Mouse (Mus musculus): ENCODE measurements around the gene Dnm3. TPM values are rescaled to one million over a fixed set of nuclear protein-coding genes. Genes with fewer than 3 reads are reported as not detected.
A peak's percentile ranks its signal among the peaks of the same experiment; 100 is the strongest.

The Dnm3 gene
- polyA plus RNA-seq, 1 experiment from 2014 or later = 3.3 TPM

DNA sequence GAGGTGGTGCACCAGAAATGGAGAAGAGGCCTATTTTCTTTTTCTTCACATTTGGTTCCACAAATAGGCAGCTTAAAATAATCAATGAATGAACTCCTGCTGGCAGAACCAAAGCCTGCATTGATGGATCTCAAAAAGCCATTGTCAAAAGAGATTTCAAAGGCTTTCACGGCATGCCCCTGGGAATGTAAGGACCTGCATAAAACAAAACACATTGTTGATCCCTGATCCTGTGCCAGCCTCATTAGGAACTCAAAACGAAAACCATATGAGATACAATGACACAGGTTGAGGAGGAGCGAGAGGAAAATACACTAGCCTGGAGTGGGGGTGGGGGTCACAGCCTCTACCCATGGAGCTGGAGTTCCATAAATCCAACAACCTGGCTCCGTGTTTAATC, 153.4 kb downstream of the Dnm3 start:
- Histone ChIP-seq H3K4me3 (ENCODE audit: low read depth, low read length) (no peak overlapping the region), H3K27me3 (replicated peaks; ENCODE audit: control insufficient read depth, insufficient read depth, low read length) (no peaks in the 10 kb centered on the region), H3K27ac (ENCODE audit: low read depth, low read length) (no peak overlapping the region), H3K4me1 (replicated peaks; ENCODE audit: control insufficient read depth, insufficient read depth, low read length) (no peaks in the 10 kb centered on the region), H3K36me3 (ENCODE audit: control insufficient read depth, insufficient read depth, low read length) (no peaks in the 10 kb centered on the region), H3K4me2 (no peak overlapping the region), H3K9me3 (ENCODE audit: control insufficient read depth, low read length) (no peaks in the 10 kb centered on the region), H3K9ac (ENCODE audit: low read depth, low read length) (no peak overlapping the region)
- ATAC-seq (replicated peaks; ENCODE audit: low FRiP score) (no peak), DNase-seq (ENCODE audit: low spot score) (no peak)
- WGBS = 72% methylated on average over 4 of the region's 4 CpGs

DNA sequence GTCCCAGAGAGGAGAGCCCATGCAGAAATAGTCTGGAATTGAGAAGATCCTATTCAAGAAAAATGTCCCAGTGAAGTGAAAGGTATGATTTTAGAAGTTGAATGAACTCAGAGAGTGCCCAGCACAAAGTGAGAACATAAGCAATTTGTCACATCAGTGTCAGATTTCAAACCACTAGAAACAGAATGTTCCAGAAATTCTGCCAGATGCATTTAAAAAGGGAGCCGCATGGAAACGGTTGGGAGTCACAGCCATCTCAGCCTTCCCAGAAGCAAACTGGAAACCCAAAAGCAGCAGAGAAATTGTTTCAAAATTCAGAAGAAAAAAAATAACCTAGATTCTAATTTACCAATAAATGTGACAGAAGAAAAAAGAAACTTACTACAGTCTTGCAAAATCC, 154.7 kb downstream of the Dnm3 start:
- no peak overlapping the region for H3K27ac ChIP-seq (ENCODE audit: low read depth, low read length)
- H3K9me3 ChIP-seq (ENCODE audit: control insufficient read depth, low read length) = no peaks in the 10 kb centered on the region
- no peak overlapping the region for H3K9ac ChIP-seq (ENCODE audit: low read depth, low read length)
- H3K4me3 ChIP-seq (ENCODE audit: low read depth, low read length) = no peak overlapping the region
- 78% methylated on average over 2 of the region's 2 CpGs for WGBS
- no peak overlapping the region for H3K4me2 ChIP-seq
- DNase-seq (ENCODE audit: low spot score) (no peak), ATAC-seq (replicated peaks; ENCODE audit: low FRiP score) (no peak)
- no peaks in the 10 kb centered on the region for H3K4me1 ChIP-seq (replicated peaks; ENCODE audit: control insufficient read depth, insufficient read depth, low read length)
- H3K27me3 ChIP-seq (replicated peaks; ENCODE audit: control insufficient read depth, insufficient read depth, low read length) = no peaks in the 10 kb centered on the region
- no peaks in the 10 kb centered on the region for H3K36me3 ChIP-seq (ENCODE audit: control insufficient read depth, insufficient read depth, low read length)

DNA sequence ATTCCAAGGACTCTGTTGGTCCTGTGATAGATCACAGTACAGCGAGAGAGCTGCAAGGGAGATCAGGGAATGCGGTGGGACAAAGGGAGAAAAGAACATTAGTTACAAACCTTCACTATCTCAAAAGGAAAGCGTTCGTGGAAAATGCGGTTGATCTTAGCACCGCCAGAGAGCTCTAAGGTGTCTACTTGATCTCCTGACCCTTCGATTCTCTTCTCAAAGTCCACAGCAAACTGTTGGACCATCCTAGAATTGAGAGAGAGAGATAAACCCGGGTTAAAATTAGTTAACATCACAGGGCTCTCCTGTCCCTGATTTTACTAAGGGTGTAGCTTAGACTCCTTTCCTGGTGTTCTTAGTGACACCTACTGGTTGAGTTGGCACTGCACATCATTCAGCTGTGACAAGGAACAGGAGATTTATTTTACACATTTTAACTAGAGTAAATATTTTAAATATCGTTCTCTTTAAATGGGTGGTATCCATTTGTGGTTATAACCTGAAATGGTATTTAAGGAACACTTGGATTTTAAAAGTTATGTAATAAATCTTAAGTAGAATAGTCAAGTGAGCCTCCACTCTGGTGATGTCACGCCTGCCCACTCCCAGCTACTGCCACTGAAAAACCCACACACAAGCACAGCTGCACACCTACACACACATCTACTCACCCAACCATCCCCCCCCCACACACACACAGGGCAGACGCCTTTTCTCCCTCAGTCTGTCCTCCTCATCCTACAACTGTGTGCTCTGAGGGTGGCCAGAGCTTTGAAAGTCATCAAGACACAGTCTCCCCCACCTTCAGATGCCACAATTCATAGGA, 164.2 kb downstream of the Dnm3 start:
- Histone ChIP-seq H3K27ac (ENCODE audit: low read depth, low read length) (no peak overlapping the region), H3K4me2 (no peak overlapping the region), H3K9ac (ENCODE audit: low read depth, low read length) (no peak overlapping the region), H3K4me3 (ENCODE audit: low read depth, low read length) (no peak overlapping the region), H3K27me3 (replicated peaks; ENCODE audit: control insufficient read depth, insufficient read depth, low read length) (no peaks in the 10 kb centered on the region), H3K36me3 (ENCODE audit: control insufficient read depth, insufficient read depth, low read length) (no peaks in the 10 kb centered on the region), H3K4me1 (replicated peaks; ENCODE audit: control insufficient read depth, insufficient read depth, low read length) (no peaks in the 10 kb centered on the region), H3K9me3 (ENCODE audit: control insufficient read depth, low read length) (no peaks in the 10 kb centered on the region)
- 40% methylated on average over 11 of the region's 11 CpGs for WGBS
- DNase-seq (ENCODE audit: low spot score) = peak; percentile 35
- peak; percentile 67; the same call in 1 of the 2 replicates for ATAC-seq (replicated peaks; ENCODE audit: low FRiP score)

DNA sequence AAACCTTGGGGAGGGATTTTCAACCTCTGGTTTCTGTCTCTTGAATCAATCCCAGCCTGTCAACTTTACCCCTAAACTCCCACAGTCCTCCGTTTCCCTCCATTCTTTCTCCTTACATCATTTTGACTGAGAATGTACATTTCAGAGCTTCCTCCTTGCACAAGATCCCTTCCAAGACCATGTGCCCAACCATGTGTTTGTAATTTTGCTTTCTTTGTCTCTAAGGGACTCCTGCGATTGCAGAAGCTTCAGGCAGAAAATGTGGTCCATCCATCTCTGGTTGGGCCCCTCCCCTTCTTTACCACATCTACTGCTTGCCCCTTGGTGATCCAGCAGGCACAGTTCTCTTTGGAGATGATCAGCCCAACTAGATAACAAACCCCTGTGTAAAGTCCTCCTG, 165.2 kb downstream of the Dnm3 start:
- no peak overlapping the region for H3K4me3 ChIP-seq (ENCODE audit: low read depth, low read length)
- H3K4me1 ChIP-seq (replicated peaks; ENCODE audit: control insufficient read depth, insufficient read depth, low read length) = no peaks in the 10 kb centered on the region
- H3K27me3 ChIP-seq (replicated peaks; ENCODE audit: control insufficient read depth, insufficient read depth, low read length) = no peaks in the 10 kb centered on the region
- no peak overlapping the region for H3K9ac ChIP-seq (ENCODE audit: low read depth, low read length)
- no peak overlapping the region for H3K4me2 ChIP-seq
- no peaks in the 10 kb centered on the region for H3K9me3 ChIP-seq (ENCODE audit: control insufficient read depth, low read length)
- no peak overlapping the region for H3K27ac ChIP-seq (ENCODE audit: low read depth, low read length)
- H3K36me3 ChIP-seq (ENCODE audit: control insufficient read depth, insufficient read depth, low read length) = no peaks in the 10 kb centered on the region
- ATAC-seq (replicated peaks; ENCODE audit: low FRiP score) (no peak), DNase-seq (ENCODE audit: low spot score) (no peak)
- 68% methylated on average over 2 of the region's 2 CpGs for WGBS

DNA sequence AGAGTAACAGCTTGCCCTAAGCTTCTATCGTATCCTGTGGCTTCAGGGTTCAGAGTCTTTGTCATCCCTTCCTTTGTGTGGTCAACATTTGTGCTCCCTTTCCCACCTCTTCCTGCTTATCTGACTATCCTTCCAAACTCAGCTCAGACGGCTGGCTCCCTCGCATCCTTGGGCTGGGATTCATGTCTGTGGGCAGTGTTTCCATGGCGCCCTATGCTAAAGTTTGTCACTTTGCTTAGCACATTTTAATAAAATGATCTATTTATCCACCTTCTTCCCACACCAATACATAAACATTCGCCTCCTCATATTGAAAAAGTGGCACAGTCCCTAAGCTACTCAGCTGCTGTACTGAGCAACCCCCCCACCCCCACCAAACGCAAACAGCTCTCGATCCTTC, 165.7 kb downstream of the Dnm3 start:
- 59% methylated on average over 7 of the region's 7 CpGs for WGBS
- Histone ChIP-seq H3K9me3 (ENCODE audit: control insufficient read depth, low read length) (no peaks in the 10 kb centered on the region), H3K4me2 (no peak overlapping the region), H3K27me3 (replicated peaks; ENCODE audit: control insufficient read depth, insufficient read depth, low read length) (no peaks in the 10 kb centered on the region), H3K27ac (ENCODE audit: low read depth, low read length) (no peak overlapping the region), H3K36me3 (ENCODE audit: control insufficient read depth, insufficient read depth, low read length) (no peaks in the 10 kb centered on the region), H3K4me3 (ENCODE audit: low read depth, low read length) (no peak overlapping the region), H3K4me1 (replicated peaks; ENCODE audit: control insufficient read depth, insufficient read depth, low read length) (no peaks in the 10 kb centered on the region), H3K9ac (ENCODE audit: low read depth, low read length) (no peak overlapping the region)
- ATAC-seq (replicated peaks; ENCODE audit: low FRiP score) (no peak), DNase-seq (ENCODE audit: low spot score) (no peak)

DNA sequence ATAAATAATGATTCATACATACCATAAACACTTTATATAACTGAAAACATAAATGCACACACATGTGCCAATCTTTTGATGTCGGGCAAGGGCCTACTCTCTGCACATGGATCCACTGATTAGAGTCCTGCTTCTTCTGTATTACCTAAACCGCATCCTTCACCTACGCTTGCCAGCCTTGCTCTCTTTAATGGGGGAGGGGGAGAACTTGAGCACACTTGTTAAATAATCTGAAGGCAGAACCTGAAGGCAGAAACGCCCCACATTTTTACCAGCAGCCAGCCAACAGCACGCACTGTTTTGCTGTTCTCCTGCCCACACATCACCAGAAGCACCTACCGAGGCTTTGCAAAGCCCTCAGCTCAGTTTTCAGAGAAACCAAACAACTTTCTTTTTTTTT, 172.6 kb downstream of the Dnm3 start:
- no peaks in the 10 kb centered on the region for H3K9me3 ChIP-seq (ENCODE audit: control insufficient read depth, low read length)
- H3K4me1 ChIP-seq (replicated peaks; ENCODE audit: control insufficient read depth, insufficient read depth, low read length) = no peaks in the 10 kb centered on the region
- 73% methylated on average over 6 of the region's 6 CpGs for WGBS
- ATAC-seq (replicated peaks; ENCODE audit: low FRiP score) (no peak), DNase-seq (ENCODE audit: low spot score) (no peak)
- H3K27me3 ChIP-seq (replicated peaks; ENCODE audit: control insufficient read depth, insufficient read depth, low read length) = no peaks in the 10 kb centered on the region
- no peak overlapping the region for H3K4me2 ChIP-seq
- H3K9ac ChIP-seq (ENCODE audit: low read depth, low read length) = no peak overlapping the region
- H3K27ac ChIP-seq (ENCODE audit: low read depth, low read length) = no peak overlapping the region
- no peak overlapping the region for H3K4me3 ChIP-seq (ENCODE audit: low read depth, low read length)
- no peaks in the 10 kb centered on the region for H3K36me3 ChIP-seq (ENCODE audit: control insufficient read depth, insufficient read depth, low read length)

DNA sequence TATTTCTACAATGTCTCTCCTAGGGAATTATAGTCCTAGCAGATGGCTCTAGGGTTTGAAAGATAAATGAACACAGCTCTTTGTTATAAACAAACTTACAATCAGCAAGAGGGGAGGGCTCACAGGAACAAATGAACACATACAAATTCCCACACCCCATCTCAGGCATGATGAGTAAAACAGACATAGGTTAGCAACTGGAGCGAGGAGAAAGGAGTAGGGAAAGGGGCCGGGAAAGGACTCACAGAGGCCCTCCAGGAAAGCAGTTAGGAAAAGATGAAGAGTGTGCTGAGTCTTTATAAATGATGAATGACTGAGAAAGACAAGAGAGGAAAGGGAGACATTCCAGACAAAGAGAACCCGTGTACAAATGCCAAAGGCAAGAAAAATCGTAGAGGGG, 175.4 kb downstream of the Dnm3 start:
- Histone ChIP-seq H3K36me3 (ENCODE audit: control insufficient read depth, insufficient read depth, low read length) (no peaks in the 10 kb centered on the region), H3K9ac (ENCODE audit: low read depth, low read length) (no peak overlapping the region), H3K4me1 (replicated peaks; ENCODE audit: control insufficient read depth, insufficient read depth, low read length) (no peaks in the 10 kb centered on the region), H3K9me3 (ENCODE audit: control insufficient read depth, low read length) (no peaks in the 10 kb centered on the region), H3K27ac (ENCODE audit: low read depth, low read length) (no peak overlapping the region), H3K4me2 (no peak overlapping the region), H3K27me3 (replicated peaks; ENCODE audit: control insufficient read depth, insufficient read depth, low read length) (no peaks in the 10 kb centered on the region), H3K4me3 (ENCODE audit: low read depth, low read length) (no peak overlapping the region)
- DNase-seq (ENCODE audit: low spot score) (no peak), ATAC-seq (replicated peaks; ENCODE audit: low FRiP score) (no peak)
- WGBS = 55% methylated on average over 4 of the region's 4 CpGs

DNA sequence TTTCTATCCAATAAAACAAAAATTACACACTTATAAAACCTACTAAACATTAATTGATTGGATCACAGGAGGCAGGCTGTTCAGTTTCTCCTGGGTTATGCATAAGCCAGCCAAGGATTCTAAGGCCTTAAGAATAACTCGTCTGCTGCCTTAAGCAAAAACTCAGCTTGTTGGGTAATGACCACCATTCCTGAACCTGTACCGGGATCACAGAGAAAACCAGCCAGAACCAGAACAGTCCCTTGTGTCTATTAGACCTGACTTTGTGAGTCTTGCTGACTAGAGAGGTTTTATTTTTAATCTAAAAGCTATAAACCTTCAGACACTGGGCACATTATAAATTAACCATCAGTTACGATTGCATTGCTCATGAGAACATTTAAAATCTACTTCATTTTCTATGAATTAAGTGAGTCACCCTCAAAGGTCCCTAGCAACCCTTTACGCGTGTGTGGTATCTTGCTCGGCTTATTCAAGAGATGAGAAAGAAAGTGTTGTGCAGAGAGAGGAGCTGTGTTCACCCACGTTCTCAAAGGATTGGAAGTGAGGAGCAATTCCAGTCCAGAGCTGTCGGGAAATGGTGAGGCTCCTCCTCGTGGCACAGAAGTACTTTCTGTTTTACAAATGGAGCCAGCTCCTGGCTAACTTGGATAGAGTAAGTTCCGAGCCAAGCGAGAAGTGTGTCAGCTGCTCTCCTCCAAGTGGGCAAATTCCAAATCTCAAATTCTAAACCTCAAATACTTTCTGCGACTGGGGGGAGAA, 178.1 kb downstream of the Dnm3 start:
- H3K4me3 ChIP-seq (ENCODE audit: low read depth, low read length) = no peak overlapping the region
- H3K9ac ChIP-seq (ENCODE audit: low read depth, low read length) = no peak overlapping the region
- ATAC-seq (replicated peaks; ENCODE audit: low FRiP score) (no peak), DNase-seq (ENCODE audit: low spot score) (no peak)
- 82% methylated on average over 12 of the region's 12 CpGs for WGBS
- no peak overlapping the region for H3K27ac ChIP-seq (ENCODE audit: low read depth, low read length)
- no peak overlapping the region for H3K4me2 ChIP-seq
- H3K36me3 ChIP-seq (ENCODE audit: control insufficient read depth, insufficient read depth, low read length) = no peaks in the 10 kb centered on the region
- H3K4me1 ChIP-seq (replicated peaks; ENCODE audit: control insufficient read depth, insufficient read depth, low read length) = no peaks in the 10 kb centered on the region
- H3K27me3 ChIP-seq (replicated peaks; ENCODE audit: control insufficient read depth, insufficient read depth, low read length) = no peaks in the 10 kb centered on the region
- H3K9me3 ChIP-seq (ENCODE audit: control insufficient read depth, low read length) = no peaks in the 10 kb centered on the region

DNA sequence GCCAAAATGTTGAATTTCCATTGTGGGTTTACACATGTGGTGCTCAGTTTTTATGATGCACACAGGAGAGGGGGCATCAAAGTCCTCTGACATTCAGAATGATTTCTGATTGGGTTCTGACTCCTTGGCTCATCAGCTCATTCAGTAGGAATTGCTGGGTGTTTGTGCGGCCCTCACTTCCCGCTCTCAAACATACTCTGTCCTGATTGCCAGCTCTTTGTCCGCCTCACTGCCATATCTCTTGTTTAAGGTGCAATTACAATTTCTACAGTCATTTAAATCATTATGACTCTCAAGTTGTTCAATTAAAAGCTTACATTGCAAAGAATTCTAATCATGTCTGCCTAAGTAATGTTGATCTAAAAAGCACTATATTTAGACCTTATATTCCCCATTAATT, 179.3 kb downstream of the Dnm3 start:
- no peaks in the 10 kb centered on the region for H3K9me3 ChIP-seq (ENCODE audit: control insufficient read depth, low read length)

More for the DNA sequence above, 179.3 kb downstream of the Dnm3 start:
- no peak overlapping the region for H3K27ac ChIP-seq (ENCODE audit: low read depth, low read length)
- H3K9ac ChIP-seq (ENCODE audit: low read depth, low read length) = no peak overlapping the region
- no peaks in the 10 kb centered on the region for H3K4me1 ChIP-seq (replicated peaks; ENCODE audit: control insufficient read depth, insufficient read depth, low read length)
- DNase-seq (ENCODE audit: low spot score) (no peak), ATAC-seq (replicated peaks; ENCODE audit: low FRiP score) (no peak)
- no peak overlapping the region for H3K4me2 ChIP-seq
- no peak overlapping the region for H3K4me3 ChIP-seq (ENCODE audit: low read depth, low read length)
- 91% methylated on average over 3 of the region's 3 CpGs for WGBS
- no peaks in the 10 kb centered on the region for H3K36me3 ChIP-seq (ENCODE audit: control insufficient read depth, insufficient read depth, low read length)
- no peaks in the 10 kb centered on the region for H3K27me3 ChIP-seq (replicated peaks; ENCODE audit: control insufficient read depth, insufficient read depth, low read length)

Measured in liver, embryonic 11.5 days (tissue).